Mouse (Mus musculus): ENCODE results near the gene Treml4. TPM values are rescaled to one million over a fixed set of nuclear protein-coding genes. Genes with fewer than 3 reads are reported as not detected.
"Not testable (repeated sequence)": the region's sequence is repeated elsewhere in the genome, so short reads cannot be mapped to it uniquely, and the experiment has no call there.

The Treml4 gene
- polyA plus RNA-seq, 1 experiment: 1.7 TPM

GRCm38 (mm10) chr17:48272598-48272997, 8.5 kb downstream of the Treml4 start:
- DNase-seq (ENCODE audit: low read depth, low spot score): no peak
- WGBS: 48% methylated on average over 4 of the region's 4 CpGs

- DNase-seq (ENCODE audit: low read depth, low spot score): no peak
- WGBS: 74% methylated on average over 4 of the region's 4 CpGs
These were observed 10.0 kb downstream of the Treml4 start for GRCm38 (mm10) chr17:48274098-48274497.

DNA sequence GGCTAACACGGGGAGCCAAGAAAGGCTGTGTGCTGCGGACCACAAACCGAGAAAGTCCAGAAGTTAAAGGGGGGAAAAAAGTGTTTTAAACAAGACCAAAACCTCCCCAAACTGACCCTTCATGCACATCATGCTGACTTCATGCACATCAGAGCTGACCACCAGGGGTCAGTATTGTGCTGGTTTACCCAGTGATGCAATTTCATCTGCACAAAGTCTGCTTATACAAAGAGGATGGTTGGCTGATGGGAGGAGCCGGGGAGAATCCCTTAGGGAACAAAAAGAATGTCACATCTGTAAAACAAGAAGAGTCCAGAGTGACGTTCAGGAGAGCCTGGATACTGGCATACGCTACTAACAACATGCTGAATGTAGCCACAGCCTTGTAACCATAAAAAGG, 10.8 kb downstream of the Treml4 start:
- peak; percentile 33 for DNase-seq (ENCODE audit: low read depth, low spot score)
- WGBS: 34% methylated on average over 6 of the region's 6 CpGs

DNA sequence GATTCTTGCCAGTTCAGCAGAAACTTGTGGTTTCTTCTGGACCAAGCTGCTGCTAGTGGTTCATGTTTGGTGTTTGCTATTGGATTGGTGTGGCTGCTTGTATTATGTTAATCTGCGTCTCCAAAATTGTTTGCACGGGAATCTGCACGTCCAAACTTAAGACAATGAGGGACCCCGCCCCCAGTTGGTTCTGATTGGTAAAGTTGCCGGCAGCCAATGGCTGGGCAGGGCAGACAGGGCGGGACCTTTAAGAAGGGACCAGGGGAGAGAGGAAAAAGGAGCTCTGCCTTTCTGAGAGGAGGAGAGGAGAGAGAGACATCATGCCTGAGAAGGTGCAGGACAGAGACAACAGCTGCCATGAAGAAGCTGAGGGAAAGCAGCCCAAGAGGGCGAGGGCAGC, 11.6 kb downstream of the Treml4 start:
- no peak for DNase-seq (ENCODE audit: low read depth, low spot score)
- WGBS: 51% methylated on average over 7 of the region's 7 CpGs

DNA sequence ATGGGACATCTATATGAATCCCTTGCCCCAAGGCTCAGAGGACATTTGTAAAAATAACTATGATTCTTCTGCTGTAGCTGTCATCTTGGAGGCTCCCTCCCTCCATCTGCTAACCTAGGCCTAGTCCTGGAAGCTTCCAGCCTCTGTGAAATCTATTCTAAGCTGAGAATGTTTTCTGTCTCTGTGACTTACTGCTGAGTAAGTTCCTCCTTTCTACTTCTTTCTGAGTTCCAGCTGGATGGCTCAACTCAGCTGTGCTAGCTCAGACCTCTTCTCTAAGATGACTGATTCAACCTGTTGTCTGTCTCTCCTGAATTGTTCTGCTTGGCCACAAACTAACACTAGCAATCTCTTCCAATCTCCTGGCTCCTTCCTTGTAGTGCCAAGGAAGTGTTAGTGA, 14.3 kb downstream of the Treml4 start:
- no peak for DNase-seq (ENCODE audit: low read depth, low spot score)

DNA sequence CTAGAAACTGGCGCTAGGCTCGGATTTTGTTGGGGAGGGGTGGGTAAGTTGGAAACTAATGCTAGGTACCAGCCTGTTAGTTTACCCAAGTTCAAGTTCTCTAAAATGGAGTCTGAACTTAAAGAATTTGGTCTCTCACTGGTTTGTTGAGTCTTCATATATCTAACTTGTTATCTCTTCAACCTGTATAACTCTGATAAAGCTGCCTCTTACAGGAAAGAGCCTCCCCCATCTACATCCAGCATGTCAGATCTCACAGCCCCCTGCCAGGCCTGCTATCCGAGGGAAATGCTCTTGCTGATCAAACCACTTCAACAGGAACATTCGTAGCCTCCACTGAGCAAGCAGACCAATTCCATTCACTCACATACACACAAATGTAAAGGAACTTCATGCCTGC, 14.9 kb downstream of the Treml4 start:
- WGBS: 82% methylated on average over 4 of the region's 4 CpGs
- no peak for DNase-seq (ENCODE audit: low read depth, low spot score)

DNA sequence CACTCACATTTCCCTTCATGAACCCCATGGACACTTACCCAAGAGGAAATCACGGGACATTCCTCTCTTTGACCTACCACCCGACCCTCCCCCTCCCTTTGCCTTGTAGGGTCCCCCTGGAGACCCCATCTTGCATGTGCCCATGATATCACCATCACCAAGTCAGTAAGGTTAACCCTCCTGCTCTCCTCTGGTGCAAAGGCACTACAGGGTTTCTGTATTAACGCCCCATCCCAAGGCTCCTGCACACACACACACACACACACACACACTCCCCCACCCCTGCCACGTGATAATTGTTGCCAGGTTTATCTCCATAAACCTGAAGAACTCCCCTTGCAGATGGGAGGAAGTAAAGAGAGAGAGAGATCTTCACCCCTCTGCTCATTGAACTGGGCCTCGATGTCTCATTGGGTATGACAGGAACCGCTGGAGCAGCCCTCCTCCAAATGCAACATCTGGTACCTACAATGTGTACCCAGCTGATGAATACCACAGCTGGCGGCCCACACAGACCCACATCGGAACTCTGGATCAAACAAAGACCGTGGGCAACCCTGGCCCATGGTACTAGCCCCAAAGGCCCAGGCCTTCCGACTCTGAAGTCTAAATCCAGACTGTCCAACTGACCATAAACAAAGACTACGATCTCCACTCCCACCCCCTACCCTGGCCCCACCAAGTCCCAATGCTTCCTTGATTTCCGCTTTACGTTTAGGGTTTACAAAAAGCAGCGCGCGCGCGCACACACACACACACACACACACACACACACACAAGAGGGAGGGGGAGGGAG, 17.0 kb downstream of the Treml4 start:
- no peak for DNase-seq (ENCODE audit: low read depth, low spot score)
- 32% methylated on average over 18 of the region's 18 CpGs for WGBS

- WGBS: 10% methylated on average over 3 of the region's 3 CpGs
These were observed 17.6 kb downstream of the Treml4 start for GRCm38 (mm10) chr17:48281739-48282085.

DNA sequence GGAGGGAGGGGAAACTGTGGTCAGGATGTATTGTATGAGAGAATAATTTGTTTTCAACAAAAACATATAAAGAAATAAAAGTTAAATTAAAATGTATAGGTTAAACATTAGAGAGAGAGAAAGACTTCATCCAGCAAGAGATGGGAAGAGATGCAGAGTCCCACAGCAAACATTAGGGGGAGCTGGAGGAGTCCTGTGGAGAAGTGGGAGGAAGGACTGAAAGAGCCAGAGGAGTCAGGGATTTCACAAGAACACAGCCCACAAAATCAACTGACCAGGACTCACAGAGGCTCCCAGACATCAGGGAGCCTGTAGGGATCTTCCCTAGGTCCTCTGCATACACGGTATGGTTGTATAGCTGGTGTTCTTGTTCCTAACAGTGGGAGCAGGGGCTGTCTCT, 22.7 kb downstream of the Treml4 start:
- no peak for DNase-seq (ENCODE audit: low read depth, low spot score)

More at GRCm38 (mm10) chr17:48281739-48282085, 17.6 kb downstream of the Treml4 start:
- no peak for DNase-seq (ENCODE audit: low read depth, low spot score)

GRCm38 (mm10) chr17:48287276-48287675, 23.2 kb downstream of the Treml4 start:
- DNase-seq (ENCODE audit: low read depth, low spot score): no peak
- WGBS: 63% methylated on average over 2 of the region's 2 CpGs

More for the DNA sequence above, 22.7 kb downstream of the Treml4 start:
- WGBS: 62% methylated on average over 1 of the region's 1 CpGs

DNA sequence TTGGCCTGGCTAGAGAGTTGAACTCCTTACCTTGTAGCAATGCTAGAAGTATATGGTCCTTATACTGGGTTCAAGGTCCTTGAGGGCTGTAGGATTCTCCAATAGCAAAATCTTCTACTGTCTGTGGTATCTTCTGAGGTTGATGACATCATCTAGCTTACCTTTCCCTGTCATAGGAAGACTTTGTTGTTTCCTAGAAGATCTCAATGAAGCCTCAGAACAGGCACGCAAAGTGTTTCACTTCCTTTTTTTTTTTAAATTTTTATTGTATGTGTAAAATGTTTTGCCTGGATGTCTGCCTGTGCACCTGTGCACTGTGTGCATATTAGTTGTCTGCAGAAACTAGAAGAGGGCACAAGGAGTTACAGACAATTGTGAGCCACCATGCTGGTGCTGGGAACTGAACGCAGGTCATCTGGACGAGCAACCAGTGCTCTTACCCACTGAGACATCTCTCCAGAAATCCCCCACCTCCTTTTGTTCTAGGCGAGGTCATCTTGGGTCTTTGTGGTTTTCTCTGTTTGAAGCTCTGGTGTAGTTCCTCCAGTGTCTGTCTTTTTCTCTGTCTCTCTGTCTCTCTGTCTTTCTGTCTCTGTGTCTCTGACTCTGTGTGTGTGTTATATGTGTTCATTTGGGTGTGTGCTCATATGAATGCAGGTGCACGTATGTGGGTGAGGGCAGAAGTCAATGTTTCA, 29.6 kb downstream of the Treml4 start:
- WGBS: 69% methylated on average over 5 of the region's 5 CpGs
- DNase-seq (ENCODE audit: low read depth, low spot score): no peak

- no peak for DNase-seq (ENCODE audit: low read depth, low spot score)
- 19% methylated on average over 3 of the region's 4 CpGs for WGBS
These were observed 35.1 kb downstream of the Treml4 start, which contains the start of gene Treml2 for GRCm38 (mm10) chr17:48299203-48299602. Gene Treml2 (plus strand): TSS chr17:48299498.

GRCm38 (mm10) chr17:48299756-48300155, 35.7 kb downstream of the Treml4 start:
- DNase-seq (ENCODE audit: low read depth, low spot score): no peak
- WGBS: 46% methylated on average over 6 of the region's 7 CpGs

DNA sequence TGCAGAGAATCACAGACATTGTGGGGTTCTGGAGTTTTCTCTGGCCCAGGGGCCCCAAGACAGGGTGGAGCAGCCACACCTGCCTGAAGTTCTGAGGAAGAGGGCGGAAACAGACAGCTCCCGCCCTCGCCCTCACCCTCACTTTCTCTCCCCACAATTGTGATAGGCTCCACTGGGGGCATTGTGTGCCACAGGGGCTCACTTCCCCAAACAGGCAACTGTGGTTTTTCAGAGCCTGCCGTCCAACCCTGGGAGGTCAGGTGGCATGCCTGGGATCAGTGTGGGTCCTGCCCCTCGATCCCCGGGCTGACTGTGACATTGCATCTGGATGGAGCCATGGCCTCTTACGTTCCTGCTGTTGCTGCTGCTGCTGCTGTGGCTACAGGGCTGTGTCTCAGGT, 36.1 kb downstream of the Treml4 start:
- DNase-seq (ENCODE audit: low read depth, low spot score): no peak
- WGBS: 29% methylated on average over 7 of the region's 7 CpGs

DNA sequence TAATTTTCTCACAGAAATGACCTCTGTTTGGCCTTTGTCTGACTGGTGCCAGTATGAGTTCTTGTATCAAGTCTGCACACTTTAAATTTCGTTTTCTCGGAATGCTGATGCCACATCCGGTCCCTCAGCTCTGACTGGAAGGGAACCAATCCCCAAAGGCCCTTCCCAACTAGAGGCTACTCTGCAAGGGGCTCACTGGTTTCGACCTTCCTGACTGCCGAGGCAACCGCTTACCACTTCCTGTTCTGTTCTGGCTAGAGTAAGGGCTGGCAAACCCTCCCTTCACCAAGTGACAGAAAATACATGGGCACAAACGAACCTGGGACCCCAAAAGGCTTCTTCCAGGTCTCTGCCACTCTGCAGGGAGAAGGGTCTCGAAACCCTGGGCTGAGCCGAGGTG, 36.8 kb downstream of the Treml4 start:
- no peak for DNase-seq (ENCODE audit: low read depth, low spot score)
- 73% methylated on average over 9 of the region's 9 CpGs for WGBS

DNA sequence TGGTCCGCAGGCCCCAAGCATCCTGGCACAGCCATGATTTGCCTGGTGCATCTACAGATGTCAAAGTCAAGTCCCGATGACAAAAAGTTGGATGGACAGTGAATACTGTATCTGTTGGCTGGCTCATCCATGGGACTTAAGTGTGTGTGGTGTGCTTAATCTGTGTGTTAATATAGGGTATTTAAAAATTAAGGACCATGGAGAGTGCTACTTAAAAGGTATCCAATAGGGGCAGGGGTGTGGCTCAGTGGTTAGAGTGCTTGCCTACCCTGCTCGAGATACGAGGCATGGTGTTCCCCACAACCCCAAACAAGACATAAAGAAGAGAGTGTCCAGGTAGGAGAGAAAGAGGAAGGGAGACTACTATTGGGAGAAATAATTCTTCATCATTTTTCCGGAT, 37.7 kb downstream of the Treml4 start:
- DNase-seq (ENCODE audit: low read depth, low spot score): no peak
- 81% methylated on average over 5 of the region's 5 CpGs for WGBS

DNA sequence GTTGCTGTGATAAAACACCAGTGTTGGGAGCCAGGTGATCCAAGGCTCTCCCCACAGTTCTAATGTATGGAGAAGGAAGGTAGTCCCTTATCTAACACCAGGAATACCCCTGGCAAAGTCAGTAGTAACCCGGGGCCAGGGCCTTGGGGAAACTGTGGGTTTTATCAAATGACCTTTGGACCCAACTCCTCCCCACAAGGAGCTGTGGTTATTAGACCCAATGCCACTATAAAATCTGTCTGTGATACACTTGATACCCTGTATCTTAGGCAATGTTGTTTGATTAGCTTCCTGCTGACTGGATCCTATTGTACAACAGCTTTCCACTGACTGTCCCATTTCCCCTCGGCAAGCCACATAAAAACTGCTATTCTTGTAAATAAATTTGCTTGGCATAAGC, 48.0 kb downstream of the Treml4 start:
- DNase-seq (ENCODE audit: low read depth, low spot score): no peak
- WGBS: 20% methylated on average over 2 of the region's 2 CpGs

DNA sequence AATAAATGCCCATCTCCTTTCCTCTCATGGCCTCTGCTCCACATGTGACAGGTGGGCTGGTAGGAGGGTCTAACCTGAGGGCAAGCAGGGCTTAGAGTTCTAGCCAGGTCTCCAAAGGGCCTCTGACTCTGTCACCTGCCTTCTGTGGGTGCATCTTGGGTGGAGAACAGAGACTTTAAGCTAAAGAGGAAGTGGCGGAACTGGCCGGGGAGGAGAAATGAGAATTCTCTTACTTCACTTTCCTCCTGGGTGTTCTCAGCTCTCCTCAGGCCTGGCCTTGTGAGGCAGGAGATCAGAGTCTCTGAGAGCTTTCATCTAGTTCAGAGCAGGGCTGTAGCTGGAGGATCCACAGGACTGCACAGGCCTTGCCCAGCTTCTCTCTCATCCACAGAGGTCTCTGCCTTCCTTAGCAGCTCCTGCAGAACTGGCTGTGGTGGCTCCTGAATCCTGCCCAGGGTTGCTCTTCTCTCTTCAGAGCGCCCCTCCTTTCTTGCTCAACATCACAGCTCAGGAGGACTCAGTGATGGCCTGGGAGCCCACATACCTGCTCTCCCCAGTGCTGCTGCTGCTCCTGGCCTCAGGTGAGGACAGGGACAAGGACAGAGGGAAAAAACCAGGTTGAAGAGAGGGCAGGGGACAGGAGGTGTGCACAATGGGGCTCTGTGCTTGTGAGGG, 51.9 kb downstream of the Treml4 start, which contains the start of gene B430306N03Rik:
B430306N03Rik (plus strand) TSS at position 237 of the 675 bp plus-strand sequence.
- WGBS: 55% methylated on average over 3 of the region's 3 CpGs
- DNase-seq (ENCODE audit: low read depth, low spot score): not testable (repeated sequence)

DNA sequence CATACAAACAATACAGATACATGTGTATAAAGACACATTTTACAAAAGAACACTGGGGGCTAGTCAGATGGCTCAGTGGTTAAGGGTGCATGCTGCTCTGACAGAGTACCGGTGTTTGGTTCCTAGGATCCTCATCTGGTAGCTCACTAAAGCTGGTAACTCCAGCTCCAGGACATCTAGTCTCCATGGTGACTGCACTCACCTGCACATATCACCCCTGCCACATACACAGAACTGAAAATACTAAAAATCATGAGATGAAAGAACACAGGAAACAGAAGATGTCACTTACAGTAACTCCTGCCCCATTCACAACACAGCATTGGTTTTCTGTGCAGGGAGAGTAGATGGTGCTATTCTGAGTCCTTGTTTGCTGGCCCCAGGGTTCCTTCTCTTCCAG, 54.6 kb downstream of the Treml4 start:
- 94% methylated on average over 1 of the region's 1 CpGs for WGBS
- DNase-seq (ENCODE audit: low read depth, low spot score): no peak

DNA sequence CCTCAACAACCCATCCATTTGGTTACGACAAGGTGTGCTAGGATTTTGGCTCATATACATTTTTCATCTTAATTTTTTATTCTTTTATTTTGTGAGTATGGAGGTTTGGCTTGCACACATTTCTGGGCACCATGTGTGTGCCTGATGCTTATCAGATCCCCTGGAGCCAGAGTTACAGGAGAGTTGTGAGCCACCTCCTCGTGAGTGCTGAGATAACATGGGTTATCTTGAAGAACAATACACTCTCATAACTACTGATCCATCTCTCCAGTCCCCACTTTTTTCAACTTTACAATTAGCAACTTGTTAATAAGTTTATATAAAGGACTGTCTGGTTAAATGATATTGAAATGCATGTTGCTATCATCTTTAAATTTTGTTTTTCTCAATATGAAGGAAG, 57.2 kb downstream of the Treml4 start:
- WGBS: 64% methylated on average over 2 of the region's 2 CpGs
- DNase-seq (ENCODE audit: low read depth, low spot score): no peak

- DNase-seq (ENCODE audit: low read depth, low spot score): no peak
- WGBS: 82% methylated on average over 3 of the region's 3 CpGs
These were observed 59.1 kb downstream of the Treml4 start for GRCm38 (mm10) chr17:48323236-48323635.

Data from large intestine, adult 2 months (tissue).